Comparison of ENCODE assay signal across 10 mouse cellular contexts in the genomic region with DNA sequence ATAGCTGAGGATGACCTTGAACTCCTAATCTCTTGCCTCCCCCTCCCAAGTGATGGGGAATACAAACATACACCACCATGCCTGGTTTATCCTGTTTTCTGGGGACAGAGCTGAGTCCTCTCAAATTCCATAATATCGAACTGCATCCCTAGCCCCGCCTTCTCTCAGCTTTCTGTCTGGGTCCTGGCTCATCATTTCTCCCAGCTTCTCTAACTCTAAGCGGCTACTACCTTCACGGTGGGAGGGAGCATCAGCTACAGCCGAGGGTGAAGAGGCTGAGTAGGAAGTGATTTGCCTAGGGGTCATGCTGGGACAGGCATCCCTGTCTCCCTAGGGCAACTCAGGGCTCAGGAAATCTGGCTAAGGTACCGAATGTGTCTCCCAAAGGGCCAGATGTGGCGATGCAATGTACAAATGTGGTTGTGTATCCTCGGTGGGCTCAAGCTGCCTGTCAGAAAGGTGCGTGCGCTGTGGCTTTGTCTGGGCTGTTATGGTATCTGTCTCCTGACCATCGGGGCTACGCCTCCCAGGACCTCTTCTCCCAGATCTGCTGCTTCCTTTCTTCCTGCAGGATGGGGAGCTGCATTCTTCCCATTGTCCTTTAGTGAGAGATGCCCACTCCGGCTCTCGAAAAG. TPM values are rescaled to one million over a fixed set of nuclear protein-coding genes. Genes with fewer than 3 reads are reported as not detected.
A peak's percentile ranks its signal among the peaks of the same experiment; 100 is the strongest.
DNase-seq lines count a peak whose midpoint lies in the region; ATAC-seq and TF ChIP-seq lines count a peak whose summit lies in the region.
"Had no signal": no experiment of that assay in that cellular context is flagged by ENCODE, and none has a peak within 500 bp of the region (broad histone marks: within the 10 kb centered on the region; RNA-seq: fewer than 3 reads in every experiment).

No protein-coding gene starts in this region.

- DNase-seq in heart, postnatal 4 days, result no peak
- peak; percentile 49 for DNase-seq in forebrain, embryonic 14.5 days (ENCODE audit: low spot score)
- DNase-seq in mesoderm, embryonic 11.5 days (ENCODE audit: low read depth, low spot score), result peak; percentile 23
- DNase-seq in right cerebral cortex, postnatal 36 days (ENCODE audit: low spot score in 2 of 2), result no peak
- DNase-seq in layer of hippocampus, adult 11-12 months (ENCODE audit: low spot score), result no peak
- DNase-seq in spleen, postnatal 10 days (ENCODE audit: low spot score in 2 of 2), result no peak

- peaks cover 16% of the 10 kb centered on the region for H3K4me1 ChIP-seq in heart, embryonic 11.5 days (ENCODE audit: control insufficient read depth, insufficient read depth, low read length)
- H3K4me1 ChIP-seq in ES-Bruce4 (ENCODE audit: control insufficient read depth, insufficient read depth, low read length), result peaks cover 2% of the 10 kb centered on the region
- H3K4me1 ChIP-seq in forebrain, embryonic 14.5 days (ENCODE audit: control insufficient read depth, insufficient read depth, low read length), result peaks cover 39% of the 10 kb centered on the region

- H3K4me2 ChIP-seq in heart, embryonic 11.5 days, result peak overlapping the region; percentile 98
- H3K4me2 ChIP-seq in forebrain, embryonic 14.5 days (ENCODE audit: low read length), result peak overlapping the region; percentile 88

- no peak for TF ChIP-seq EP300 in ES-Bruce4 (IDR thresholded peaks at IDR 0.05; ENCODE audit: insufficient read depth, low read depth, low read length)

- no peaks in the 10 kb centered on the region for H3K36me3 ChIP-seq in heart, embryonic 11.5 days (ENCODE audit: control insufficient read depth, insufficient read depth, low read length)
- no peaks in the 10 kb centered on the region for H3K36me3 ChIP-seq in ES-Bruce4 (ENCODE audit: control insufficient read depth, insufficient read depth, low read length, poor library complexity, severe bottlenecking)
- H3K36me3 ChIP-seq in forebrain, embryonic 14.5 days (ENCODE audit: control insufficient read depth, insufficient read depth, low read length), result peaks cover 17% of the 10 kb centered on the region; the same call in 1 of the 2 replicates

- no peak for TF ChIP-seq CTCF in ES-Bruce4 (IDR thresholded peaks at IDR 0.05; ENCODE audit: low read depth, low read length)

- 0 out of 2 replicates have a peak overlapping the region, but pooled peaks have one; percentile 69 for H3K9ac ChIP-seq in heart, embryonic 11.5 days (ENCODE audit: low read depth, low read length)
- H3K9ac ChIP-seq in ES-Bruce4 (ENCODE audit: low read depth, poor library complexity, severe bottlenecking), result peak overlapping the region; percentile 64
- H3K9ac ChIP-seq in forebrain, embryonic 14.5 days (ENCODE audit: low read length), result peak overlapping the region; percentile 89

- H3K9me3 ChIP-seq in heart, embryonic 11.5 days (replicated peaks; ENCODE audit: control insufficient read depth, low read length), result no peaks in the 10 kb centered on the region
- no peaks in the 10 kb centered on the region for H3K9me3 ChIP-seq in ES-Bruce4 (replicated peaks; ENCODE audit: control insufficient read depth, insufficient read depth, low read length, poor library complexity, severe bottlenecking)
- H3K9me3 ChIP-seq in forebrain, embryonic 14.5 days (replicated peaks; ENCODE audit: control insufficient read depth, low read length), result no peaks in the 10 kb centered on the region

- peak overlapping the region; percentile 55; the same call in 1 of the 2 replicates for H3K4me3 ChIP-seq in heart, embryonic 11.5 days (ENCODE audit: low read depth, low read length)
- H3K4me3 ChIP-seq in ES-Bruce4 (ENCODE audit: low read depth, low read length), result no peak overlapping the region
- H3K4me3 ChIP-seq in forebrain, embryonic 14.5 days (ENCODE audit: low read depth, low read length), result peak overlapping the region; percentile 63

- H3K27me3 ChIP-seq in heart, embryonic 11.5 days (ENCODE audit: control insufficient read depth, insufficient read depth, low read length), result peaks cover 45% of the 10 kb centered on the region
- H3K27me3 ChIP-seq in ES-Bruce4 (ENCODE audit: control insufficient read depth, insufficient read depth, low read length, poor library complexity, severe bottlenecking), result peaks cover 4% of the 10 kb centered on the region; the same call in 1 of the 2 replicates
- no peaks in the 10 kb centered on the region for H3K27me3 ChIP-seq in forebrain, embryonic 14.5 days (replicated peaks; ENCODE audit: control insufficient read depth, insufficient read depth, low read length)

- no peak for TF ChIP-seq POLR2A in ES-Bruce4 (IDR thresholded peaks at IDR 0.05; ENCODE audit: insufficient read depth, low read length)

- H3K27ac ChIP-seq in heart, embryonic 11.5 days (ENCODE audit: low read depth, low read length), result no peak overlapping the region
- no peak overlapping the region for H3K27ac ChIP-seq in ES-Bruce4 (ENCODE audit: insufficient read depth, low read length)
- H3K27ac ChIP-seq in forebrain, embryonic 14.5 days (ENCODE audit: low read depth, low read length), result peak overlapping the region; percentile 89

- WGBS in heart, embryonic 11.5 days (ENCODE audit: insufficient replicate concordance), result 5% methylated on average over 14 of the region's 14 CpGs
- WGBS in forebrain, embryonic 14.5 days, result 4% methylated on average over 14 of the region's 14 CpGs

- ATAC-seq in heart, embryonic 11.5 days (replicated peaks; ENCODE audit: insufficient number of reproducible peaks, low FRiP score, low TSS enrichment), result no peak
- peak; percentile 6; the same call in 1 of the 2 replicates for ATAC-seq in forebrain, embryonic 14.5 days

RNA-seq across cellular contexts. Expression of gene Lrrc75b, which starts 1.0 kb away (rescaled TPM):
- polyA plus RNA-seq in heart, embryonic 11.5 days (2014; fragmentation: Nextera tagmentation; extraction: Ambion mirVana), result 0.66 and 1.0 TPM in 2 replicates
- 1 to 10 TPM; 1.5 TPM for total RNA-seq in heart, postnatal 4 days (2021)
- polyA plus RNA-seq in ES-Bruce4 (2011; ENCODE audit: insufficient read depth, insufficient read length, low read depth, missing spikeins), result not detected in 2 replicates
- 15.7 and 18.8 TPM in 2 replicates for polyA plus RNA-seq in forebrain, embryonic 14.5 days (2014; fragmentation: Nextera tagmentation; extraction: Ambion mirVana)
- total RNA-seq: MEL had no signal
- polyA plus RNA-seq: erythroblast, embryonic 14.5 days had no signal

RNA-seq across cellular contexts. Expression of gene Ggt1, which starts 2.2 kb away (rescaled TPM):
- 0.42 and 0.44 TPM in 2 replicates for polyA plus RNA-seq in heart, embryonic 11.5 days (2014; fragmentation: Nextera tagmentation; extraction: Ambion mirVana)
- under 1 TPM in 1 of 2 experiments, not detected in 1; 0.38 TPM for total RNA-seq in heart, postnatal 4 days (2021)
- 2.8 and 4.4 TPM in 2 replicates for polyA plus RNA-seq in ES-Bruce4 (2011; ENCODE audit: insufficient read depth, insufficient read length, low read depth, missing spikeins)
- polyA plus RNA-seq in forebrain, embryonic 14.5 days (2014; fragmentation: Nextera tagmentation; extraction: Ambion mirVana), result 1.1 and 1.2 TPM in 2 replicates
- polyA plus RNA-seq: erythroblast, embryonic 14.5 days had no signal

RNA-seq across cellular contexts. Expression of gene Ggt5, which starts 30.0 kb away (rescaled TPM):
- polyA plus RNA-seq in heart, embryonic 11.5 days (2014; fragmentation: Nextera tagmentation; extraction: Ambion mirVana), result 2.8 and 5.0 TPM in 2 replicates
- total RNA-seq in heart, postnatal 4 days (2021), result 1 to 10 TPM; 8.4 to 9.3 TPM
- polyA plus RNA-seq in ES-Bruce4 (2011; ENCODE audit: insufficient read depth, insufficient read length, low read depth, missing spikeins), result 0.81 and 0.90 TPM in 2 replicates
- 1.8 and 2.1 TPM in 2 replicates for polyA plus RNA-seq in forebrain, embryonic 14.5 days (2014; fragmentation: Nextera tagmentation; extraction: Ambion mirVana)
- total RNA-seq: MEL had no signal
- polyA plus RNA-seq: erythroblast, embryonic 14.5 days had no signal

RNA-seq across cellular contexts. Expression of gene Gucd1, which starts 41.4 kb away (rescaled TPM):
- polyA plus RNA-seq in heart, embryonic 11.5 days (2014; fragmentation: Nextera tagmentation; extraction: Ambion mirVana), result 30.5 and 35.2 TPM in 2 replicates
- 10 to 100 TPM; 36.4 to 42.8 TPM for total RNA-seq in heart, postnatal 4 days (2021)
- 8.1 and 9.9 TPM in 2 replicates for polyA plus RNA-seq in ES-Bruce4 (2011; ENCODE audit: insufficient read depth, insufficient read length, low read depth, missing spikeins)
- 26.9 and 29.5 TPM in 2 replicates for polyA plus RNA-seq in forebrain, embryonic 14.5 days (2014; fragmentation: Nextera tagmentation; extraction: Ambion mirVana)

RNA-seq across cellular contexts. Expression of gene Snrpd3, which starts 41.8 kb away (rescaled TPM):
- 121 and 141 TPM in 2 replicates for polyA plus RNA-seq in heart, embryonic 11.5 days (2014; fragmentation: Nextera tagmentation; extraction: Ambion mirVana)
- total RNA-seq in heart, postnatal 4 days (2021), result 100 to 1,000 TPM in 1 of 2 experiments, 10 to 100 TPM in 1; 94.4 to 103 TPM
- polyA plus RNA-seq in ES-Bruce4 (2011; ENCODE audit: insufficient read depth, insufficient read length, low read depth, missing spikeins), result 506 and 548 TPM in 2 replicates
- 137 and 144 TPM in 2 replicates for polyA plus RNA-seq in forebrain, embryonic 14.5 days (2014; fragmentation: Nextera tagmentation; extraction: Ambion mirVana)

Comparison
In these comparisons a context has a peak if more than half of its experiments do, and no peak if none do; other contexts are left out.
1. DNase-seq: peak in forebrain, embryonic 14.5 days (single experiment) and mesoderm, embryonic 11.5 days (single experiment); none in heart, postnatal 4 days (single experiment), right cerebral cortex, postnatal 36 days (0 of 2), layer of hippocampus, adult 11-12 months (single experiment) and spleen, postnatal 10 days (0 of 2).
2. Peak in every context shown above with its lines, with median percentiles within 50 percentile points of each other: H3K9ac ChIP-seq.